Mouse (Mus musculus) liver, postnatal 0 days (tissue): Measurements from ENCODE around the gene Gm17606. TPM values are rescaled to one million over a fixed set of nuclear protein-coding genes. Genes with fewer than 3 reads are reported as not detected.

Experiments used
- ATAC-seq: fragments of 200-750 bp; cut with Nextera tagmentation; 2 replicates; pipeline ENCODE4 v1.8.0; 2017; ENCODE audit warnings: mild to moderate bottlenecking, moderate library complexity
- DNase-seq: peaks from one replicate; pipeline ENCODE4 v3.0.0-alpha.2; 2016
- H3K27ac ChIP-seq: fragments of 300-500 bp; sonication (generic); 2 replicates; pipeline ENCODE4 v1.5.1; 2014; ENCODE audit warnings: antibody characterized with exemption, moderate library complexity, mild to moderate bottlenecking, low read depth
- H3K27me3 ChIP-seq: fragments of 300-500 bp; sonication (generic); 2 replicates; pipeline ENCODE4 v1.6.1; 2014; ENCODE audit warnings: low read length, control low read depth, mixed read lengths; ENCODE audit not compliant: insufficient read depth
- H3K36me3 ChIP-seq: fragments of 300-500 bp; sonication (generic); replicated peaks from 2 replicates; pipeline ENCODE4 v1.6.1; 2014; ENCODE audit warnings: mild to moderate bottlenecking, control low read depth, low read length, moderate library complexity, mixed read lengths; ENCODE audit not compliant: insufficient read depth
- H3K4me1 ChIP-seq: fragments of 300-500 bp; sonication (generic); 2 replicates; pipeline ENCODE4 v1.6.1; 2014; ENCODE audit warnings: antibody characterized with exemption, mild to moderate bottlenecking, control low read depth; ENCODE audit not compliant: insufficient read depth
- H3K4me2 ChIP-seq: fragments of 300-500 bp; sonication (generic); 2 replicates; pipeline ENCODE4 v1.6.1; 2014; ENCODE audit warnings: low read depth, mild to moderate bottlenecking, low read length, moderate library complexity, mixed read lengths
- H3K4me3 ChIP-seq: fragments of 300-500 bp; sonication (generic); 2 replicates; pipeline ENCODE4 v1.5.1; 2014; ENCODE audit warnings: low read depth, low read length
- H3K9ac ChIP-seq: fragments of 300-500 bp; sonication (generic); replicated peaks from 2 replicates; pipeline ENCODE4 v1.6.1; 2014; ENCODE audit warnings: mild to moderate bottlenecking, moderate library complexity
- H3K9me3 ChIP-seq: fragments of 300-500 bp; sonication (generic); 2 replicates; pipeline ENCODE4 v1.6.1; 2016; ENCODE audit warnings: mild to moderate bottlenecking, control low read depth, low read length, mixed read lengths
- CTCF ChIP-seq: sonication (generic); IDR thresholded peaks from 2 replicates; pipeline ENCODE4 v1.5.1; 2016; ENCODE audit warnings: antibody characterized with exemption, low read depth
- EP300 ChIP-seq: IDR thresholded peaks from 2 replicates; pipeline ENCODE4 v1.6.1; 2016; ENCODE audit warnings: antibody characterized with exemption, low read depth, mild to moderate bottlenecking
- WGBS: fragments of 180-500 bp; shearing (Covaris S2); extraction: QIAGEN DNeasy Blood & Tissue Kit; methylation state at CpG from one replicate; pipeline ENCODE4 v1.1.7; 2014; ENCODE audit not compliant: insufficient replicate concordance; 5-methylcytosine and 5-hydroxymethylcytosine counted together
- polyA plus RNA-seq: library from polyadenylated mRNA; unstranded; fragments of >200 nt; fragmentation: Nextera tagmentation; extraction: Ambion mirVana; gene quantifications from 2 replicates; pipeline ENCODE4 v1.2.1, GENCODE M21; 2015

Gene Gm17606
- polyA plus RNA-seq, 1 experiment from 2014 or later: not detected

DNA sequence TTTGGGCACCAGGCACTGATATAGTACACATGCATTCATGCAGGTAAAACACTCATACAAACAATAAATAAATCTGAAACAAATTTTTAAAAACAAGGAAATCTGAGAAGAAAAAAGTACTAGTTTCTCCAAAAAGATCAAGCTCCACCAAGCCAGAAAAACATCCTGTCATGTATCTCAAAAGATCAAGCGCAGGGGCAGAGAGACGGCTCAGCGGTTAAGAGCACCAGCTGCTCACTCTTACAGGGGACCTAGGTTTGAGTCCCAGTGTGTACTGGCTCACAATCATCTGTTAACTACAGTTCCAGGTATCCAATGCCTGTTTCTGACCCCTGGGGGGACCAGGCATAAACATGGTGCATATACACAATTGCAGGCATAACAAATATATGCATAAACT is 41.6 kb downstream of the Gm17606 start:
- H3K36me3 ChIP-seq: peaks cover 28% of the 10 kb centered on the region
- H3K27me3 ChIP-seq: no peaks in the 10 kb centered on the region
- TF ChIP-seq CTCF (no peak), EP300 (no peak)

DNA sequence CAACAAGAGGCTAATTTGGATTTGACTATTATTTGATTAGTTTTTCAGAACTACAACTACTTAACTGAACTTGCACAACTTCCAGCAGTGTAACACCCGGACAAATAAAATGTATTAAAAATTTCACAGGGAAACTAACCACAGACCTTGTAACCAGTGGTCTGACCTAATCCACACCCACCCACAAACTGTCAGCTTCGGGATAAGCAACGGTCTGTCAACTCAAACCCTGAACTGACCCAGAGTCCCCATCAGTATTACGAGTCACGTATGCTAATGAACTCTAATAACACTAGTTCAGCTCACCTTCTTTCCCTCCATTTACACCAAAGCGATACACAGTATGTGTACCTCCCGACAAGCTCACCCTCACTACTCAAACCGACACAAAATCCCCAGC is 44.7 kb downstream of the Gm17606 start:
- ATAC-seq: no peak
- peak overlapping the region; percentile 87 for H3K4me3 ChIP-seq
- WGBS: 2% methylated on average over 8 of the region's 8 CpGs
- H3K9me3 ChIP-seq: no peaks in the 10 kb centered on the region
- peak overlapping the region; percentile 99 for H3K27ac ChIP-seq
- H3K27me3 ChIP-seq: no peaks in the 10 kb centered on the region
- peak overlapping the region; percentile 98 for H3K9ac ChIP-seq
- H3K4me1 ChIP-seq: peaks cover 14% of the 10 kb centered on the region
- no peak for DNase-seq
- H3K4me2 ChIP-seq: peak overlapping the region; percentile 82
- peaks cover 24% of the 10 kb centered on the region for H3K36me3 ChIP-seq
- TF ChIP-seq CTCF (no peak), EP300 (no peak)

More for the DNA sequence above, 41.6 kb downstream of the Gm17606 start:
- Histone ChIP-seq H3K4me3 (no peak overlapping the region), H3K4me2 (no peak overlapping the region), H3K4me1 (peaks cover 5% of the 10 kb centered on the region; the same call in 1 of the 2 replicates), H3K9ac (no peak overlapping the region), H3K9me3 (no peaks in the 10 kb centered on the region), H3K27ac (no peak overlapping the region)
- no peak for ATAC-seq
- WGBS: 79% methylated on average over 3 of the region's 3 CpGs
- no peak for DNase-seq

GRCm38 (mm10) chr14:54686063-54686521 is 45.3 kb downstream of the Gm17606 start, which contains the start of gene 1700123O20Rik:
TSS of gene 1700123O20Rik (plus strand) at chr14:54686216.
- peak within 1 kb of the TSS; percentile 99 for H3K27ac ChIP-seq
- peak within 1 kb of the TSS; percentile 82 for H3K4me2 ChIP-seq
- H3K9ac ChIP-seq: peak within 1 kb of the TSS; percentile 98
- DNase-seq (peak; percentile 90), ATAC-seq (peak; percentile 80)
- peaks cover 30% of the 10 kb centered on the region for H3K36me3 ChIP-seq
- H3K4me1 ChIP-seq: peaks cover 14% of the 10 kb centered on the region
- peak within 1 kb of the TSS; percentile 87 for H3K4me3 ChIP-seq
- under 1% methylated on average over 41 of the region's 41 CpGs for WGBS
- TF ChIP-seq EP300 (no peak), CTCF (peak; percentile 56)
- H3K27me3 ChIP-seq: no peaks in the 10 kb centered on the region
- H3K9me3 ChIP-seq: no peaks in the 10 kb centered on the region

DNA sequence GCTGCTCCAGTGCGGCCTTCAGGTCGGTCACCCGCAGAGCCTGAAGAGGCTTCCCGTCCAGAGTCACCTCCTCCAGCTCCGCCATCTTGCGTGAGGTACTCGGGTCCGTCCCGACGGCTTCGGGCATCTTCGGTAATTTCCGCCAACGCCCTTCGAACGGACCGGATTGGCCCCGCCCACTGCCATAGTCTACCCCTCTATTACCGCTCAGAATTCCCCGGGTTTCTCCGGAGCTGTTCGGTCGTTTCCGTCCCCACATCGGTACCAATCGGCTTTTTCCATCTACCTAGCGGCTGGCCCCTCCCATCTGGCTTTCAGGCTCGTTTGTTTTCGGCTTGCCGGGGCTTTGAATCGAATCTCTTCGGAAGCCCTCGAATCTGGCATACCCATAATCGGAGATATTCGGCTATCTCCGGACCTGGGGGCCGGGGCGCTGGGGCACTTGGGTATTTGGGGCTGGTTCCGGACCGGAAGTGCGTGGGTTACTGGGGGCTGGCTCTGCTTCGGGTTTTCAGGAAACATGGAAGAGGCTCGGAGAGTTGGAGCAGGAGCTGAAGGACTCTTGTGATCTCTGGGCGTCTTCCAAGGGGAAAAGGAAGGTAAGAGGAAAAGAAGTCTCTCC is 45.9 kb downstream of the Gm17606 start, which contains the start of gene Acin1:
Acin1 (minus strand) TSS at position 410 of the 622 bp plus-strand sequence.
- no peak for TF ChIP-seq EP300
- TF ChIP-seq CTCF: no peak
- under 1% methylated on average over 44 of the region's 44 CpGs for WGBS
- H3K4me3 ChIP-seq: peak within 1 kb of the TSS; percentile 87

DNA sequence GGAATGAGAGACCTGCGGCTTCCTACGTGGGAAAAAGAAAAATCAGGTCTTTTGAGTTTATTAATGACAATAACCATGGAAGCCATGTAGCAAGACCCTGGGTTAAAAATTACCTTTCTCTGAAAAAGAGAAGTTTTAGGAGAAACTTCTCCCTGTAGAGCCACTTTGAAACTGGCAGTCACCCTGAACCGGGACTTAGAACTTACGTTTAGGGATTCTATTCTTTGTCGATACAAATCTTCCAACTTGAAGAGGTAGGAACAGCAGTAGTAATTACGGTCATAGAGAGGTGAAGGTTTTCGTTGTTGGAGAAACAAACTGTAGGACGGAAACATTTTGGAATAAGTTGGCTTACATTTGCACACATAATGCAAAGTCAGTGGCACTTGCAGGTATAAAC is 46.5 kb downstream of the Gm17606 start:
- Histone ChIP-seq H3K4me1 (peaks cover 14% of the 10 kb centered on the region), H3K4me2 (peak overlapping the region; percentile 82), H3K27ac (peak overlapping the region; percentile 99), H3K9me3 (no peaks in the 10 kb centered on the region), H3K9ac (peak overlapping the region; percentile 98), H3K4me3 (peak overlapping the region; percentile 87), H3K36me3 (peaks cover 30% of the 10 kb centered on the region), H3K27me3 (no peaks in the 10 kb centered on the region)
- ATAC-seq (no peak), DNase-seq (no peak)
- TF ChIP-seq EP300 (no peak), CTCF (no peak)
- 4% methylated on average over 8 of the region's 8 CpGs for WGBS

More for the DNA sequence above, 45.9 kb downstream of the Gm17606 start, which contains the start of gene Acin1:
- peak within 1 kb of the TSS; percentile 99 for H3K27ac ChIP-seq
- peaks cover 14% of the 10 kb centered on the region for H3K4me1 ChIP-seq
- ATAC-seq: peak; percentile 90
- peak; percentile 99 for DNase-seq
- H3K36me3 ChIP-seq: peaks cover 30% of the 10 kb centered on the region
- H3K4me2 ChIP-seq: peak within 1 kb of the TSS; percentile 82
- H3K27me3 ChIP-seq: no peaks in the 10 kb centered on the region
- H3K9me3 ChIP-seq: no peaks in the 10 kb centered on the region
- peak within 1 kb of the TSS; percentile 98 for H3K9ac ChIP-seq

GRCm38 (mm10) chr14:54695042-54695441 is 54.3 kb downstream of the Gm17606 start:
- peaks cover 17% of the 10 kb centered on the region for H3K36me3 ChIP-seq
- H3K4me1 ChIP-seq: no peaks in the 10 kb centered on the region
- no peak overlapping the region for H3K4me3 ChIP-seq
- TF ChIP-seq EP300: no peak
- TF ChIP-seq CTCF: no peak
- DNase-seq: no peak
- no peak for ATAC-seq
- WGBS: 59% methylated on average over 6 of the region's 6 CpGs
- no peak overlapping the region for H3K9ac ChIP-seq
- no peak overlapping the region for H3K4me2 ChIP-seq
- H3K27me3 ChIP-seq: no peaks in the 10 kb centered on the region
- no peak overlapping the region for H3K27ac ChIP-seq
- H3K9me3 ChIP-seq: no peaks in the 10 kb centered on the region
